Mouse (Mus musculus): Measurements from ENCODE around the gene Tifa.

DNA sequence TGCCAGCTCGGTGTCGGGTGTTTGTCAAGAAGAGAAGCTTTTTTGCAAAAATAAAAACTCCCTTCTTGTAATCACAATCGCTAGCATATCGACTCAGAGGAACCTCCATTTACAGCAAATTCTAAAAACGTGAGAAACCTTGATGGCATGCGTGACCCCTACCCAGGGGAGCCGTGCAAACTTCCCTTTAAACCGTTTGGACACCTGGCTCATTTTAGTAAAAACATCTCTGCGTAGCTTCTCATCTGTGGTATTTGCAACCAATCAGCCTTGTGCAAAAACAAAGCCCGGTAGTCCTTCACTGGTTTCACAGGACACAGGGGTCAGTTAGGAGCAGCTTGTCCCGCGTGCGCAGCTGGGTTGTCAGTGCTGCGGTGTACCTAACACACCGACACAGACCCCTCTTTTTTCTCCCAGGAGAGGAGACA is 1.5 kb downstream of the Tifa start:
- TF ChIP-seq CHD2 (IDR thresholded peaks at IDR 0.05; ENCODE audit: low read depth, low read length) (no peak), HCFC1 (IDR thresholded peaks at IDR 0.05; ENCODE audit: borderline replicate concordance, insufficient read depth, low read length) (no peak), ZC3H11A (IDR thresholded peaks at IDR 0.05; ENCODE audit: borderline replicate concordance, low read depth, low read length) (no peak), ZNF384 (IDR thresholded peaks at IDR 0.05; ENCODE audit: low read depth, low read length) (no peak), MAFK (IDR thresholded peaks at IDR 0.05; ENCODE audit: insufficient read depth, low read depth, low read length) (no peak)

All from ES-E14 (cell line).